7 mouse cellular contexts compared by ENCODE assay signal in the genomic region with DNA sequence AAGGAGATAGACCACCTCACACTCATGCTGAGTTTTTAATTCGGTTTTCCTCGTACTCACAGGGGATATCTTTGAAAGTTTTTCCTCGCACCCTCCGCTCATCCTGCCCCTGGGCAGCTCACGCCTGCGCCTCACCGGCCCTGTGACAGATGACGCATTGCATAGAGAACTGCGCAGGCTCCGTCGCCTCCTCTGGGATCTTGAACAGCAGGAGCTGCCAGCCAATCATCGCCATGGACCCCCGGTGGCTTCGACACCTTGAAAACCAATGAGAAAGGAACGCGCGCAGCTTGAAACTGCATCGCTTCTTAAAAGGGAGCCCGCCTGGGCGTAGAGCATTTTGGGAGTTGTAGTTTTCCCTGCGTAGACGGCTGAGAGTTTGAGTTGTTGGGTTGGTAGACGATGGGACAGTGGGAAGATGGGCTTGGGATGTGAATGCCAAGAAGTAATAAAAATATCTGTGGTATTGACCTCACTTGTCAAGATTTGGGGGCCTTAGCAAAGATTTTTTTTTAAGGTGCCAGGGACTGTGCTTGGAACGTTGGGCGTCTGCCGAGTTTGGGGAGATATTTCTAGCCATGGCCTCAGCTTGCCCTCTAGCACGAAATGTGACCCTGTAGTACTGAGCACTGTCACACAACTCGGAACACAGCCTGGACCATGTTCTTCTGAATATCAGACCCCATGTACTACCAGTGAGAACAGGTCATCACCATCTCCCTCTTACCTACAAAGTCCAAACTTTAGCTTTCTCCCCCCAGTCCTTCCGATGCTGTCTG. TPM values are rescaled to one million over a fixed set of nuclear protein-coding genes. Genes with fewer than 3 reads are reported as not detected.
DNase-seq lines count a peak whose midpoint lies in the region; ATAC-seq and TF ChIP-seq lines count a peak whose summit lies in the region.

No protein-coding gene starts in this region.

- peak; percentile 94 for DNase-seq in forebrain, embryonic 10.5 days (ENCODE audit: extremely low spot score, low spot score)
- peak; percentile 99 for DNase-seq in kidney, postnatal 0 days (ENCODE audit: low spot score)
- peak; percentile 98 for DNase-seq in limb, embryonic 14.5 days (ENCODE audit: low spot score)
- peak; percentile 95 for DNase-seq in testis, postnatal 14 days (ENCODE audit: low spot score)

- peak; percentile 67; the same call in 1 of the 2 replicates for TF ChIP-seq POLR2A in limb, embryonic 14.5 days (IDR thresholded peaks at IDR 0.05; ENCODE audit: borderline replicate concordance, extremely low read depth, insufficient read depth, insufficient read length)
- TF ChIP-seq POLR2A in myocyte (IDR thresholded peaks at IDR 0.05; ENCODE audit: insufficient read length, low read depth), result peak; percentile 44

- H3K27ac ChIP-seq in forebrain, embryonic 10.5 days, result peak overlapping the region; percentile 73
- no peak overlapping the region for H3K27ac ChIP-seq in heart, embryonic 13.5 days (replicated peaks)
- H3K27ac ChIP-seq in kidney, postnatal 0 days, result no peak overlapping the region
- H3K27ac ChIP-seq in limb, embryonic 14.5 days (replicated peaks; ENCODE audit: low read depth, low read length), result no peak overlapping the region

- peaks cover 19% of the 10 kb centered on the region for H3K36me3 ChIP-seq in forebrain, embryonic 10.5 days (replicated peaks)
- H3K36me3 ChIP-seq in heart, embryonic 13.5 days, result peaks cover 16% of the 10 kb centered on the region
- 0 out of 2 replicates have a peak, but pooled peaks cover 4% of the 10 kb centered on the region for H3K36me3 ChIP-seq in kidney, postnatal 0 days (ENCODE audit: insufficient read depth, low read length)
- H3K36me3 ChIP-seq in limb, embryonic 14.5 days (ENCODE audit: control insufficient read depth, insufficient read depth, low read length), result 0 out of 2 replicates have a peak, but pooled peaks cover 7% of the 10 kb centered on the region
- H3K36me3 ChIP-seq in myocyte (ENCODE audit: control insufficient read depth, insufficient read depth), result no peaks in the 10 kb centered on the region

- H3K9me3 ChIP-seq in forebrain, embryonic 10.5 days, result peaks cover 3% of the 10 kb centered on the region; the same call in 1 of the 2 replicates
- H3K9me3 ChIP-seq in heart, embryonic 13.5 days, result no peaks in the 10 kb centered on the region
- no peaks in the 10 kb centered on the region for H3K9me3 ChIP-seq in kidney, postnatal 0 days (replicated peaks; ENCODE audit: low read length)
- no peaks in the 10 kb centered on the region for H3K9me3 ChIP-seq in limb, embryonic 14.5 days (ENCODE audit: control insufficient read depth, low read length)

- H3ac ChIP-seq in myocyte (ENCODE audit: control insufficient read depth, insufficient read length), result no peak overlapping the region

- H3K79me2 ChIP-seq in myocyte (ENCODE audit: control insufficient read depth, insufficient read depth), result no peaks in the 10 kb centered on the region

- peak overlapping the region; percentile 57; the same call in 1 of the 2 replicates for H3K9ac ChIP-seq in heart, embryonic 13.5 days
- no peak overlapping the region for H3K9ac ChIP-seq in kidney, postnatal 0 days (ENCODE audit: low read depth, low read length)
- peak overlapping the region; percentile 38; the same call in 1 of the 2 replicates for H3K9ac ChIP-seq in limb, embryonic 14.5 days (ENCODE audit: low read depth, low read length, severe bottlenecking)

- TF ChIP-seq CTCF in kidney, postnatal 0 days (IDR thresholded peaks at IDR 0.05; ENCODE audit: low read depth), result no peak

- peak overlapping the region; percentile 37 for H3K4me3 ChIP-seq in forebrain, embryonic 10.5 days
- peak overlapping the region; percentile 39 for H3K4me3 ChIP-seq in heart, embryonic 13.5 days
- H3K4me3 ChIP-seq in kidney, postnatal 0 days (replicated peaks; ENCODE audit: low read depth, low read length), result 0 out of 2 replicates have a peak overlapping the region, but pooled peaks have one; percentile 3
- peak overlapping the region; percentile 29 for H3K4me3 ChIP-seq in limb, embryonic 14.5 days (replicated peaks; ENCODE audit: low read length)
- H3K4me3 ChIP-seq in myocyte, result no peak overlapping the region

- peak overlapping the region; percentile 66 for H3K4me2 ChIP-seq in heart, embryonic 13.5 days
- H3K4me2 ChIP-seq in kidney, postnatal 0 days (ENCODE audit: low read length), result peak overlapping the region; percentile 34
- peak overlapping the region; percentile 52 for H3K4me2 ChIP-seq in limb, embryonic 14.5 days (replicated peaks; ENCODE audit: low read depth, low read length, severe bottlenecking)
- peak overlapping the region; percentile 47 for H3K4me2 ChIP-seq in myocyte (ENCODE audit: low read depth)

- peaks cover 24% of the 10 kb centered on the region for H3K27me3 ChIP-seq in forebrain, embryonic 10.5 days (ENCODE audit: poor library complexity, severe bottlenecking)
- no peaks in the 10 kb centered on the region for H3K27me3 ChIP-seq in heart, embryonic 13.5 days (replicated peaks)
- no peaks in the 10 kb centered on the region for H3K27me3 ChIP-seq in kidney, postnatal 0 days (ENCODE audit: insufficient read depth, low read length)
- no peaks in the 10 kb centered on the region for H3K27me3 ChIP-seq in limb, embryonic 14.5 days (ENCODE audit: control insufficient read depth, insufficient read depth, low read length)
- no peaks in the 10 kb centered on the region for H3K27me3 ChIP-seq in myocyte (ENCODE audit: control insufficient read depth, insufficient read depth, insufficient read length)

- WGBS in forebrain, embryonic 10.5 days, result 19% methylated on average over 29 of the region's 29 CpGs
- 28% methylated on average over 29 of the region's 29 CpGs for WGBS in heart, embryonic 13.5 days
- 23% methylated on average over 29 of the region's 29 CpGs for WGBS in kidney, postnatal 0 days
- WGBS in limb, embryonic 14.5 days, result 19% methylated on average over 29 of the region's 29 CpGs

- ATAC-seq in cerebellum, adult (ENCODE audit: insufficient number of reproducible peaks, low FRiP score, low TSS enrichment), result peak; percentile 80
- ATAC-seq in heart, embryonic 13.5 days (ENCODE audit: extremely low read depth, insufficient number of reproducible peaks, low FRiP score, low TSS enrichment), result peak; percentile 53; the same call in 1 of the 2 replicates
- peak; percentile 81 for ATAC-seq in kidney, postnatal 0 days (replicated peaks; ENCODE audit: low FRiP score, low read depth)
- peak; percentile 85 for ATAC-seq in limb, embryonic 14.5 days (ENCODE audit: low FRiP score, low read depth)

- peaks cover 50% of the 10 kb centered on the region for H3K4me1 ChIP-seq in forebrain, embryonic 10.5 days
- H3K4me1 ChIP-seq in heart, embryonic 13.5 days, result peaks cover 67% of the 10 kb centered on the region
- peaks cover 37% of the 10 kb centered on the region for H3K4me1 ChIP-seq in kidney, postnatal 0 days (replicated peaks; ENCODE audit: insufficient read depth, low read length)
- H3K4me1 ChIP-seq in limb, embryonic 14.5 days (ENCODE audit: control insufficient read depth, insufficient read depth, low read length), result peaks cover 30% of the 10 kb centered on the region

TF ChIP-seq in myocyte, 11 proteins besides CTCF, POLR2A, EP300 and RAD21 (continues in another document):
- TF ChIP-seq TCF12 (IDR thresholded peaks at IDR 0.05; ENCODE audit: insufficient read depth, poor library complexity, severe bottlenecking) (no peak), TCF3 (IDR thresholded peaks at IDR 0.05; ENCODE audit: insufficient read length, low read depth) (no peak), MAX (IDR thresholded peaks at IDR 0.05; ENCODE audit: low read depth) (no peak)

RNA-seq across cellular contexts. Expression of a gene that starts 1.0 kb away (rescaled TPM):
- 1.7 and 3.1 TPM in 2 replicates for polyA plus RNA-seq in forebrain, embryonic 10.5 days (2016; fragmentation: Nextera tagmentation; extraction: Ambion mirVana)
- 3.3 and 5.0 TPM in 2 replicates for polyA plus RNA-seq in heart, embryonic 13.5 days (2015; fragmentation: Nextera tagmentation; extraction: Ambion mirVana)
- polyA plus RNA-seq in kidney, postnatal 0 days (2015; fragmentation: Nextera tagmentation; extraction: Ambion mirVana), result 3.9 and 4.8 TPM in 2 replicates
- polyA plus RNA-seq in limb, embryonic 14.5 days (2012; rRNA removed), result 34.6 and 43.9 TPM in 2 replicates
- polyA plus RNA-seq in limb, embryonic 14.5 days (2014; fragmentation: Nextera tagmentation; extraction: Ambion mirVana), result 15.7 and 19.8 TPM in 2 replicates
- polyA plus RNA-seq in myocyte (2012; fragmentation: generic; extraction: Trizol), result 12.5 TPM

RNA-seq across cellular contexts. Expression of a gene that starts 11.5 kb away (rescaled TPM):
- 4.5 and 4.7 TPM in 2 replicates for polyA plus RNA-seq in forebrain, embryonic 10.5 days (2016; fragmentation: Nextera tagmentation; extraction: Ambion mirVana)
- 17.1 and 18.9 TPM in 2 replicates for polyA plus RNA-seq in heart, embryonic 13.5 days (2015; fragmentation: Nextera tagmentation; extraction: Ambion mirVana)
- polyA plus RNA-seq in kidney, postnatal 0 days (2015; fragmentation: Nextera tagmentation; extraction: Ambion mirVana), result 16.9 and 21.1 TPM in 2 replicates
- 14.1 and 16.7 TPM in 2 replicates for polyA plus RNA-seq in limb, embryonic 14.5 days (2012; rRNA removed)
- 11.0 and 11.8 TPM in 2 replicates for polyA plus RNA-seq in limb, embryonic 14.5 days (2014; fragmentation: Nextera tagmentation; extraction: Ambion mirVana)
- 0.40 TPM for polyA plus RNA-seq in myocyte (2012; fragmentation: generic; extraction: Trizol)

RNA-seq across cellular contexts. Expression of a gene that starts 17.2 kb away (rescaled TPM):
- polyA plus RNA-seq in forebrain, embryonic 10.5 days (2016; fragmentation: Nextera tagmentation; extraction: Ambion mirVana), result 0.25 TPM in 1 of 2 replicates, not detected in the other
- 0.11 and 0.19 TPM in 2 replicates for polyA plus RNA-seq in heart, embryonic 13.5 days (2015; fragmentation: Nextera tagmentation; extraction: Ambion mirVana)
- polyA plus RNA-seq in kidney, postnatal 0 days (2015; fragmentation: Nextera tagmentation; extraction: Ambion mirVana), result 0.17 and 0.29 TPM in 2 replicates
- polyA plus RNA-seq in limb, embryonic 14.5 days (2012; rRNA removed), result 0.33 and 0.43 TPM in 2 replicates
- polyA plus RNA-seq in limb, embryonic 14.5 days (2014; fragmentation: Nextera tagmentation; extraction: Ambion mirVana), result 0.39 TPM in 1 of 2 replicates, not detected in the other
- polyA plus RNA-seq in myocyte (2012; fragmentation: generic; extraction: Trizol), result not detected

RNA-seq across cellular contexts. Expression of a gene that starts 21.7 kb away (rescaled TPM):
- 0.07 TPM in 1 of 2 replicates, not detected in the other for polyA plus RNA-seq in forebrain, embryonic 10.5 days (2016; fragmentation: Nextera tagmentation; extraction: Ambion mirVana)
- not detected in 2 replicates for polyA plus RNA-seq in heart, embryonic 13.5 days (2015; fragmentation: Nextera tagmentation; extraction: Ambion mirVana)
- polyA plus RNA-seq in kidney, postnatal 0 days (2015; fragmentation: Nextera tagmentation; extraction: Ambion mirVana), result 0.08 and 0.26 TPM in 2 replicates
- polyA plus RNA-seq in limb, embryonic 14.5 days (2012; rRNA removed), result 1.0 and 1.9 TPM in 2 replicates
- polyA plus RNA-seq in limb, embryonic 14.5 days (2014; fragmentation: Nextera tagmentation; extraction: Ambion mirVana), result 1.2 and 1.8 TPM in 2 replicates
- polyA plus RNA-seq in myocyte (2012; fragmentation: generic; extraction: Trizol), result 3.8 TPM

RNA-seq across cellular contexts. Expression of a gene that starts 23.5 kb away (rescaled TPM):
- not detected in 2 replicates for polyA plus RNA-seq in forebrain, embryonic 10.5 days (2016; fragmentation: Nextera tagmentation; extraction: Ambion mirVana)
- polyA plus RNA-seq in heart, embryonic 13.5 days (2015; fragmentation: Nextera tagmentation; extraction: Ambion mirVana), result not detected in 2 replicates
- polyA plus RNA-seq in kidney, postnatal 0 days (2015; fragmentation: Nextera tagmentation; extraction: Ambion mirVana), result 0.12 TPM in 1 of 2 replicates, not detected in the other
- 0.58 and 0.73 TPM in 2 replicates for polyA plus RNA-seq in limb, embryonic 14.5 days (2012; rRNA removed)
- 0.43 and 0.66 TPM in 2 replicates for polyA plus RNA-seq in limb, embryonic 14.5 days (2014; fragmentation: Nextera tagmentation; extraction: Ambion mirVana)
- polyA plus RNA-seq in myocyte (2012; fragmentation: generic; extraction: Trizol), result 486 TPM
